Mouse (Mus musculus) midbrain, embryonic 15.5 days (tissue): ENCODE results near the gene Rapgef2. TPM values are rescaled to one million over a fixed set of nuclear protein-coding genes. Genes with fewer than 3 reads are reported as not detected.

Source experiments
- ATAC-seq: fragments of 200-750 bp; cut with Nextera tagmentation; replicated peaks from 2 replicates; pipeline ENCODE4 v1.8.0; 2017; ENCODE audit warnings: moderate TSS enrichment
- H3K27ac ChIP-seq: fragments of 300-500 bp; sonication (generic); 2 replicates; pipeline ENCODE4 v1.5.1; 2015; ENCODE audit warnings: mild to moderate bottlenecking, inconsistent platforms
- H3K27me3 ChIP-seq: fragments of 300-500 bp; sonication (generic); replicated peaks from 2 replicates; pipeline ENCODE4 v1.6.1; 2015; ENCODE audit warnings: inconsistent platforms
- H3K36me3 ChIP-seq: fragments of 300-500 bp; sonication (generic); replicated peaks from 2 replicates; pipeline ENCODE4 v1.6.1; 2015; ENCODE audit warnings: inconsistent platforms
- H3K4me1 ChIP-seq: fragments of 300-500 bp; sonication (generic); 2 replicates; pipeline ENCODE4 v1.6.1; 2015; ENCODE audit warnings: inconsistent platforms
- H3K4me2 ChIP-seq: fragments of 300-500 bp; sonication (generic); 2 replicates; pipeline ENCODE4 v1.6.1; 2015; ENCODE audit warnings: inconsistent platforms, mild to moderate bottlenecking, moderate library complexity
- H3K4me3 ChIP-seq: fragments of 300-500 bp; sonication (generic); 2 replicates; pipeline ENCODE4 v1.5.1; 2015; ENCODE audit warnings: mild to moderate bottlenecking, inconsistent platforms
- H3K9ac ChIP-seq: fragments of 300-500 bp; sonication (generic); 2 replicates; pipeline ENCODE4 v1.6.1; 2015; ENCODE audit warnings: mild to moderate bottlenecking, inconsistent platforms
- H3K9me3 ChIP-seq: fragments of 300-500 bp; sonication (generic); 2 replicates; pipeline ENCODE4 v1.6.1; 2016; ENCODE audit warnings: inconsistent platforms
- WGBS: fragments of 180-500 bp; shearing (Covaris S2); methylation state at CpG from one replicate; pipeline ENCODE4 v1.1.7; 2015; ENCODE audit warnings: mixed read lengths; 5-methylcytosine and 5-hydroxymethylcytosine counted together
- polyA plus RNA-seq: library from polyadenylated mRNA; unstranded; fragments of >200 nt; fragmentation: Nextera tagmentation; extraction: Ambion mirVana; gene quantifications from 2 replicates; pipeline ENCODE4 v1.2.1, GENCODE M21; 2015

Gene Rapgef2
- polyA plus RNA-seq, 1 experiment from 2014 or later, result 14.4 TPM

DNA sequence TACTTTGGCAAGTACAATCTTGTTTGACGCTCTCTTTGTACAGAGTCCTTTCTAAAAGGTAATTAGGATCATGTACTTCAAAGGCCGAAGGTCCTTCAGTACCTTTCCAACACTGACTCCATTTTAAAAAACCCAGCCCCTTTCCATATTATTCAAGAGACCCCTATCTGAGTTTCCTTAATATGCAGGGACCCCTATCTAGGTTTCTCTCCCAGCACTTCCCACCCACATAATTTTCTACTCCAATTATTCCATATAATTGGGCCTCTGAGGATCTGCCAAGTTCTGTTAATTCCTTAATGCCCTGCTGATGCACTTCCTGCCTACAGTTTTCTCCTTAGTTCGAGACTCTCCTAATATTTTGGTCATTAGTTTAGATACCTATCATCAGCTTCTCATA, 10.3 kb upstream of the Rapgef2 start:
- WGBS, result 85% methylated on average over 3 of the region's 3 CpGs
- Histone ChIP-seq H3K36me3 (no peaks in the 10 kb centered on the region), H3K9ac (no peak overlapping the region), H3K27ac (no peak overlapping the region), H3K9me3 (no peaks in the 10 kb centered on the region), H3K4me3 (no peak overlapping the region), H3K4me2 (no peak overlapping the region), H3K27me3 (no peaks in the 10 kb centered on the region), H3K4me1 (no peaks in the 10 kb centered on the region)
- ATAC-seq, result no peak

- H3K9me3 ChIP-seq, result no peaks in the 10 kb centered on the region
- H3K36me3 ChIP-seq, result no peaks in the 10 kb centered on the region
- H3K27ac ChIP-seq, result no peak overlapping the region
- no peak overlapping the region for H3K4me2 ChIP-seq
- no peak overlapping the region for H3K4me3 ChIP-seq
- H3K4me1 ChIP-seq, result no peaks in the 10 kb centered on the region
- no peaks in the 10 kb centered on the region for H3K27me3 ChIP-seq
- no peak overlapping the region for H3K9ac ChIP-seq
- ATAC-seq, result no peak
- 76% methylated on average over 5 of the region's 5 CpGs for WGBS
These were observed 9.7 kb upstream of the Rapgef2 start for GRCm38 (mm10) chr3:79296049-79296448.

DNA sequence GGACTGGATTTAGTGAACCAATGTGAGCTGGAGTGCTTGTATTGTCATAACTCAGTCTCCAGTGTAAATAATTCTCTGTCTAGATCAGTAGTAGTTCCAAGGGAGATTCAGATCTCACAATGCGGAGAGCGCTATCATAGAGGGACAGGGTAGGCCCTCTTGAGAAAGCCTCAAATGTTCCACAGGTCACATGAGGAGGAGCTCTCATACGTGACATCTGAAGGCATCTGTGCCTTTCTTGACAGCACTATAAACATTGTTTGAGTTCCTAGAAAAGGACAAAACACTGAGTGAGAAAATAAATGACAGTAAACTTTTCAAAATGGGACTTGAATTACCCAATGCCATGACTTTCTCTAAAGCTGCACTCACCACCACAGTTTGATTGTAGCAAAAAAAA, 8.4 kb upstream of the Rapgef2 start:
- Histone ChIP-seq H3K27me3 (no peaks in the 10 kb centered on the region), H3K36me3 (no peaks in the 10 kb centered on the region), H3K27ac (no peak overlapping the region), H3K9ac (no peak overlapping the region), H3K4me2 (no peak overlapping the region), H3K9me3 (no peaks in the 10 kb centered on the region), H3K4me1 (no peaks in the 10 kb centered on the region), H3K4me3 (no peak overlapping the region)
- 88% methylated on average over 3 of the region's 3 CpGs for WGBS
- ATAC-seq, result no peak

DNA sequence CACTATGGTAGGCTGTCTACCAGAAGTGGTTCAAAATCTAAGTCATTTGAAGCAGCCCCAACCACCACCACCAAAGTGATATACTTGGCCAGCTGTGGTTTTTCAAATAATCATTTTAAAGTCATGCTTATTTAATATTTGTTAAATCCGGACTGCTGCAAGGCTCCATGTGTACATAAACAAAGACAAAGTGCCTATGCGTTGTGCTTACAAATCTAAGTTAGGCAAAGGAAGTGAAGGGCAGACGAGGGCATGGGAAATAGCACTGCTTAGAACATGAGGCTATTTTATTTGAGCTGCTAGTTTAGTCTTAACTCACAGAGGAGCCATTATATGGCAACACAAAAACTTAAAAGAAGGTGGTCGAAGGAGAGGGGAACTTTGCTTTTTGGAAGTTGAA, 6.7 kb upstream of the Rapgef2 start:
- no peak overlapping the region for H3K4me2 ChIP-seq
- WGBS, result 71% methylated on average over 4 of the region's 4 CpGs

GRCm38 (mm10) chr3:79289050-79289449, 2.7 kb upstream of the Rapgef2 start:
- H3K4me1 ChIP-seq, result peaks cover 28% of the 10 kb centered on the region
- no peak overlapping the region for H3K4me2 ChIP-seq
- H3K9ac ChIP-seq, result no peak overlapping the region
- H3K4me3 ChIP-seq, result no peak overlapping the region
- H3K36me3 ChIP-seq, result no peaks in the 10 kb centered on the region
- 81% methylated on average over 3 of the region's 3 CpGs for WGBS
- peaks cover 7% of the 10 kb centered on the region; the same call in 1 of the 2 replicates for H3K27me3 ChIP-seq
- H3K27ac ChIP-seq, result no peak overlapping the region
- no peak for ATAC-seq
- H3K9me3 ChIP-seq, result no peaks in the 10 kb centered on the region

More for the DNA sequence above, 6.7 kb upstream of the Rapgef2 start:
- Histone ChIP-seq H3K9me3 (no peaks in the 10 kb centered on the region), H3K27me3 (peaks cover 7% of the 10 kb centered on the region; the same call in 1 of the 2 replicates), H3K9ac (no peak overlapping the region), H3K27ac (no peak overlapping the region), H3K36me3 (no peaks in the 10 kb centered on the region), H3K4me3 (no peak overlapping the region), H3K4me1 (0 out of 2 replicates have a peak, but pooled peaks cover 3% of the 10 kb centered on the region)
- ATAC-seq, result no peak

- H3K27ac ChIP-seq, result peak overlapping the region; percentile 94
- ATAC-seq, result peak; percentile 5; the same call in 1 of the 2 replicates
These were observed 1.6 kb upstream of the Rapgef2 start for GRCm38 (mm10) chr3:79287699-79288458.

DNA sequence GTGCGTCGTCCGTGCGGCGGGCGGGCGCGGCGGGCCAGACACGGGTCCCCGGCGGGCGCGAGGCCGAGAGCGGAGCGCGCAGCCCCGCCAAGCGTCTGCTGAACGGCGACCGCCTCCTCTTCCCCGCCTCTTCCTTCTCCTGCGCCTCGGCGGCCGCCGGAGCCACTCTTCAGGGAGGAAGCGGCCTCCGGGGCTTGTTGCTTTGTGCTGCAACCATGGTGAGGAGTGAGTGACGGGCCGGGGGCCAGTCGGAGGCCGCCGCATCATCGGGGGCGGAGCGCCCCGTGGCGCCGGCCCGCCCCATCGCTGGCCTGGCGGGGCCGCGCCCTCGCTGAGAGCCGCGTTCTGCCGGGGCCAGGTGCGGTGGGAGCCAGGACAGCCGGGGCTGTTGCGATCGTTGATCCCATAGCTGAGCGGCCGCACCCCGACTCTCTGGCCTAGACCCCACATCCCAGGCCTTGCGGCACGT, 825 bp upstream of the Rapgef2 start:
- Histone ChIP-seq H3K27ac (peak overlapping the region; percentile 94), H3K36me3 (no peaks in the 10 kb centered on the region), H3K27me3 (peaks cover 7% of the 10 kb centered on the region; the same call in 1 of the 2 replicates), H3K9ac (peak overlapping the region; percentile 88), H3K4me2 (peak overlapping the region; percentile 96), H3K9me3 (no peaks in the 10 kb centered on the region), H3K4me3 (peak overlapping the region; percentile 92), H3K4me1 (peaks cover 37% of the 10 kb centered on the region)
- WGBS, result 2% methylated on average over 55 of the region's 60 CpGs
- peak; percentile 98 for ATAC-seq

More at GRCm38 (mm10) chr3:79287699-79288458, 1.6 kb upstream of the Rapgef2 start:
- Histone ChIP-seq H3K4me3 (peak overlapping the region; percentile 92), H3K4me2 (peak overlapping the region; percentile 96), H3K4me1 (peaks cover 36% of the 10 kb centered on the region), H3K27me3 (peaks cover 7% of the 10 kb centered on the region; the same call in 1 of the 2 replicates), H3K36me3 (no peaks in the 10 kb centered on the region), H3K9me3 (no peaks in the 10 kb centered on the region), H3K9ac (peak overlapping the region; percentile 88)
- WGBS, result 18% methylated on average over 17 of the region's 17 CpGs

GRCm38 (mm10) chr3:79286031-79286375, 314 bp downstream of the Rapgef2 start:
- peak overlapping the region; percentile 92 for H3K4me3 ChIP-seq
- no peaks in the 10 kb centered on the region for H3K36me3 ChIP-seq
- peak overlapping the region; percentile 88 for H3K9ac ChIP-seq
- peaks cover 7% of the 10 kb centered on the region; the same call in 1 of the 2 replicates for H3K27me3 ChIP-seq
- peak overlapping the region; percentile 96 for H3K4me2 ChIP-seq
- H3K9me3 ChIP-seq, result no peaks in the 10 kb centered on the region
- H3K4me1 ChIP-seq, result peaks cover 37% of the 10 kb centered on the region
- peak overlapping the region; percentile 94 for H3K27ac ChIP-seq
- WGBS, result under 1% methylated on average over 10 of the region's 10 CpGs
- peak; percentile 1 for ATAC-seq

- H3K36me3 ChIP-seq, result no peaks in the 10 kb centered on the region
- H3K27me3 ChIP-seq, result peaks cover 7% of the 10 kb centered on the region; the same call in 1 of the 2 replicates
- H3K4me3 ChIP-seq, result peak overlapping the region; percentile 92
- WGBS, result 41% methylated on average over 13 of the region's 13 CpGs
- no peak for ATAC-seq
- H3K9ac ChIP-seq, result peak overlapping the region; percentile 88
- no peaks in the 10 kb centered on the region for H3K9me3 ChIP-seq
- no peak overlapping the region for H3K27ac ChIP-seq
- peaks cover 37% of the 10 kb centered on the region for H3K4me1 ChIP-seq
- H3K4me2 ChIP-seq, result peak overlapping the region; percentile 96
These were observed 1.1 kb downstream of the Rapgef2 start for GRCm38 (mm10) chr3:79285097-79285675.

GRCm38 (mm10) chr3:79283976-79284375, 2.3 kb downstream of the Rapgef2 start:
- 77% methylated on average over 3 of the region's 3 CpGs for WGBS
- H3K9ac ChIP-seq, result no peak overlapping the region
- H3K27ac ChIP-seq, result no peak overlapping the region
- peaks cover 6% of the 10 kb centered on the region; the same call in 1 of the 2 replicates for H3K27me3 ChIP-seq
- H3K9me3 ChIP-seq, result no peaks in the 10 kb centered on the region
- H3K4me3 ChIP-seq, result no peak overlapping the region
- ATAC-seq, result no peak
- H3K4me1 ChIP-seq, result peaks cover 37% of the 10 kb centered on the region
- peak overlapping the region; percentile 96; the same call in 1 of the 2 replicates for H3K4me2 ChIP-seq
- H3K36me3 ChIP-seq, result no peaks in the 10 kb centered on the region

DNA sequence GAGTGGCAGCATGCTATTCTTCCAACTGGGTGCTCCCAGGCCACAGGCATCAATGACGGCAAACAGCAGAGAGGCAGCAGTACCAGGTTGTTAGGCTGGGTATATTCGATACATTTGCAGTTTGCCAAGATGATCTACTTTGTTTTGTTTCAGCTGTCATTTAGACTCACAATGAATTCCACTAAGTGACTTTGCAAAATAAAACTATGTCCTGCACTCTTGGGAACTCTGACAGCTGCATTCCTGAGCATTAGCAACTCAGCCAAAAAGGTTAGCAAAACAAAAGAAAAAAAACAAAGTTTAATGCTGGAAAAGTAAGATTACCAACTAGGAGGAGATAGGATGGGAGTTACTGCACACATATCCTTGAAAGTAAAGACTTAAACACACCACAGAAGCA, 3.3 kb downstream of the Rapgef2 start:
- no peak overlapping the region for H3K27ac ChIP-seq
- WGBS, result 33% methylated on average over 2 of the region's 2 CpGs
- H3K9ac ChIP-seq, result no peak overlapping the region
- H3K4me1 ChIP-seq, result peaks cover 34% of the 10 kb centered on the region
- no peaks in the 10 kb centered on the region for H3K9me3 ChIP-seq
- H3K27me3 ChIP-seq, result no peaks in the 10 kb centered on the region
- no peak overlapping the region for H3K4me2 ChIP-seq
- no peak overlapping the region for H3K4me3 ChIP-seq
- H3K36me3 ChIP-seq, result no peaks in the 10 kb centered on the region
- no peak for ATAC-seq

- WGBS, result 33% methylated on average over 11 of the region's 11 CpGs
- Histone ChIP-seq H3K36me3 (no peaks in the 10 kb centered on the region), H3K27me3 (no peaks in the 10 kb centered on the region), H3K9ac (no peak overlapping the region), H3K4me3 (no peak overlapping the region), H3K27ac (peak overlapping the region; percentile 48; the same call in 1 of the 2 replicates), H3K4me2 (no peak overlapping the region), H3K9me3 (no peaks in the 10 kb centered on the region), H3K4me1 (peaks cover 18% of the 10 kb centered on the region)
- peak; percentile 21; the same call in 1 of the 2 replicates for ATAC-seq
These were observed 10.3 kb downstream of the Rapgef2 start for GRCm38 (mm10) chr3:79275856-79276645.
